Mouse (Mus musculus) heart, embryonic 16.5 days (tissue): ENCODE data around the gene Slc43a1. TPM values are rescaled to one million over a fixed set of nuclear protein-coding genes. Genes with fewer than 3 reads are reported as not detected.

Experiments used
- ATAC-seq: fragments of 200-750 bp; cut with Nextera tagmentation; replicated peaks from 2 replicates; pipeline ENCODE4 v1.8.0; 2017; ENCODE audit warnings: moderate number of reproducible peaks; ENCODE audit not compliant: insufficient read depth, low FRiP score; ENCODE audit errors: extremely low read depth
- H3K27ac ChIP-seq: fragments of 300-500 bp; sonication (generic); 2 replicates; pipeline ENCODE4 v1.5.1; 2014; ENCODE audit warnings: mild to moderate bottlenecking, low read length, control low read depth, moderate library complexity
- H3K27me3 ChIP-seq: fragments of 300-500 bp; sonication (generic); 2 replicates; pipeline ENCODE4 v1.6.1; 2014; ENCODE audit warnings: low read length, mixed read lengths; ENCODE audit not compliant: control insufficient read depth, insufficient read depth
- H3K36me3 ChIP-seq: fragments of 300-500 bp; sonication (generic); 2 replicates; pipeline ENCODE4 v1.6.1; 2014; ENCODE audit not compliant: control insufficient read depth, insufficient read depth
- H3K4me1 ChIP-seq: fragments of 300-500 bp; sonication (generic); 2 replicates; pipeline ENCODE4 v1.6.1; 2014; ENCODE audit warnings: low read length, mixed read lengths; ENCODE audit not compliant: control insufficient read depth, insufficient read depth
- H3K4me2 ChIP-seq: fragments of 300-500 bp; sonication (generic); 2 replicates; pipeline ENCODE4 v1.6.1; 2014; ENCODE audit warnings: low read depth, mild to moderate bottlenecking, control low read depth, low read length
- H3K4me3 ChIP-seq: fragments of 300-500 bp; sonication (generic); 2 replicates; pipeline ENCODE4 v1.5.1; 2014; ENCODE audit warnings: mild to moderate bottlenecking, control low read depth, low read length
- H3K9ac ChIP-seq: fragments of 300-500 bp; sonication (generic); 2 replicates; pipeline ENCODE4 v1.6.1; 2014; ENCODE audit warnings: low read length, control low read depth
- H3K9me3 ChIP-seq: fragments of 300-500 bp; sonication (generic); replicated peaks from 2 replicates; pipeline ENCODE4 v1.6.1; 2016; ENCODE audit warnings: low read length; ENCODE audit not compliant: control insufficient read depth
- WGBS: fragments of 180-500 bp; shearing (Covaris S2); extraction: QIAGEN DNeasy Blood & Tissue Kit; methylation state at CpG from one replicate; pipeline ENCODE4 v1.1.7; 2014; 5-methylcytosine and 5-hydroxymethylcytosine counted together
- polyA plus RNA-seq: library from polyadenylated mRNA; unstranded; fragments of >200 nt; fragmentation: Nextera tagmentation; extraction: Ambion mirVana; gene quantifications from 2 replicates; pipeline ENCODE4 v1.2.1, GENCODE M21; 2015

Slc43a1 gene
- polyA plus RNA-seq, 1 experiment from 2014 or later, result 8.7 TPM

GRCm38 (mm10) chr2:84822552-84822951 lies 16.1 kb upstream of the Slc43a1 start, which contains the start of gene Smtnl1:
Gene Smtnl1, minus strand, starts transcription at chr2:84822652.
- ATAC-seq, result no peak
- Histone ChIP-seq H3K4me1 (peaks cover 21% of the 10 kb centered on the region), H3K4me3 (no peak within 1 kb of the TSS), H3K27me3 (no peaks in the 10 kb centered on the region), H3K27ac (no peak within 1 kb of the TSS), H3K9ac (no peak within 1 kb of the TSS), H3K36me3 (no peaks in the 10 kb centered on the region), H3K4me2 (no peak within 1 kb of the TSS), H3K9me3 (no peaks in the 10 kb centered on the region)
- WGBS, result 56% methylated on average over 13 of the region's 13 CpGs

- H3K4me1 ChIP-seq, result peaks cover 25% of the 10 kb centered on the region
- H3K9ac ChIP-seq, result no peak overlapping the region
- no peak for ATAC-seq
- no peaks in the 10 kb centered on the region for H3K27me3 ChIP-seq
- H3K4me3 ChIP-seq, result no peak overlapping the region
- H3K9me3 ChIP-seq, result no peaks in the 10 kb centered on the region
- no peak overlapping the region for H3K4me2 ChIP-seq
- H3K27ac ChIP-seq, result no peak overlapping the region
- 17% methylated on average over 2 of the region's 2 CpGs for WGBS
- no peaks in the 10 kb centered on the region for H3K36me3 ChIP-seq
These were observed 15.4 kb upstream of the Slc43a1 start for GRCm38 (mm10) chr2:84823237-84823636.

- ATAC-seq, result peak; percentile 82
- under 1% methylated on average over 34 of the region's 34 CpGs for WGBS
- Histone ChIP-seq H3K4me1 (peaks cover 13% of the 10 kb centered on the region), H3K4me3 (peak within 1 kb of the TSS; percentile 74), H3K4me2 (peak within 1 kb of the TSS; percentile 88), H3K27me3 (no peaks in the 10 kb centered on the region), H3K9me3 (no peaks in the 10 kb centered on the region), H3K36me3 (peaks cover 8% of the 10 kb centered on the region), H3K27ac (peak within 1 kb of the TSS; percentile 82), H3K9ac (peak within 1 kb of the TSS; percentile 80)
These were observed 12.0 kb upstream of the Slc43a1 start, which contains the start of gene Timm10 for GRCm38 (mm10) chr2:84826488-84827282. Gene Timm10, plus strand, starts transcription at chr2:84826997.

- peak; percentile 39 for ATAC-seq
- peak overlapping the region; percentile 88 for H3K4me2 ChIP-seq
- H3K27me3 ChIP-seq, result no peaks in the 10 kb centered on the region
These were observed 11.2 kb upstream of the Slc43a1 start for GRCm38 (mm10) chr2:84827283-84827920.

GRCm38 (mm10) chr2:84831666-84832391 lies 6.8 kb upstream of the Slc43a1 start:
- Histone ChIP-seq H3K9ac (peak overlapping the region; percentile 26; the same call in 1 of the 2 replicates), H3K27ac (peak overlapping the region; percentile 30), H3K4me3 (no peak overlapping the region), H3K4me2 (peak overlapping the region; percentile 6; the same call in 1 of the 2 replicates), H3K36me3 (peaks cover 8% of the 10 kb centered on the region), H3K4me1 (peaks cover 10% of the 10 kb centered on the region), H3K27me3 (no peaks in the 10 kb centered on the region), H3K9me3 (no peaks in the 10 kb centered on the region)
- 26% methylated on average over 10 of the region's 10 CpGs for WGBS
- ATAC-seq, result peak; percentile 65

More at GRCm38 (mm10) chr2:84827283-84827920, 11.2 kb upstream of the Slc43a1 start:
- H3K4me1 ChIP-seq, result peaks cover 19% of the 10 kb centered on the region
- H3K9me3 ChIP-seq, result no peaks in the 10 kb centered on the region
- H3K36me3 ChIP-seq, result peaks cover 8% of the 10 kb centered on the region
- peak overlapping the region; percentile 82 for H3K27ac ChIP-seq
- H3K4me3 ChIP-seq, result peak overlapping the region; percentile 74
- WGBS, result under 1% methylated on average over 29 of the region's 29 CpGs
- H3K9ac ChIP-seq, result peak overlapping the region; percentile 80

GRCm38 (mm10) chr2:84837107-84837506 lies 1.5 kb upstream of the Slc43a1 start:
- H3K27ac ChIP-seq, result no peak overlapping the region
- peaks cover 5% of the 10 kb centered on the region; the same call in 1 of the 2 replicates for H3K27me3 ChIP-seq
- WGBS, result 52% methylated on average over 8 of the region's 8 CpGs
- no peak for ATAC-seq
- no peak overlapping the region for H3K4me2 ChIP-seq
- no peak overlapping the region for H3K9ac ChIP-seq
- H3K36me3 ChIP-seq, result no peaks in the 10 kb centered on the region
- peaks cover 26% of the 10 kb centered on the region for H3K4me1 ChIP-seq
- H3K4me3 ChIP-seq, result no peak overlapping the region
- no peaks in the 10 kb centered on the region for H3K9me3 ChIP-seq

- Histone ChIP-seq H3K4me1 (peaks cover 24% of the 10 kb centered on the region), H3K27me3 (peaks cover 5% of the 10 kb centered on the region; the same call in 1 of the 2 replicates), H3K9me3 (no peaks in the 10 kb centered on the region), H3K27ac (no peak overlapping the region), H3K4me3 (no peak overlapping the region), H3K4me2 (no peak overlapping the region), H3K36me3 (no peaks in the 10 kb centered on the region), H3K9ac (no peak overlapping the region)
- no peak for ATAC-seq
- WGBS, result 40% methylated on average over 9 of the region's 9 CpGs
These were observed 645 bp upstream of the Slc43a1 start for GRCm38 (mm10) chr2:84837817-84838592.
